Mouse (Mus musculus): Measurements from ENCODE around the gene Nfu1.

DNA sequence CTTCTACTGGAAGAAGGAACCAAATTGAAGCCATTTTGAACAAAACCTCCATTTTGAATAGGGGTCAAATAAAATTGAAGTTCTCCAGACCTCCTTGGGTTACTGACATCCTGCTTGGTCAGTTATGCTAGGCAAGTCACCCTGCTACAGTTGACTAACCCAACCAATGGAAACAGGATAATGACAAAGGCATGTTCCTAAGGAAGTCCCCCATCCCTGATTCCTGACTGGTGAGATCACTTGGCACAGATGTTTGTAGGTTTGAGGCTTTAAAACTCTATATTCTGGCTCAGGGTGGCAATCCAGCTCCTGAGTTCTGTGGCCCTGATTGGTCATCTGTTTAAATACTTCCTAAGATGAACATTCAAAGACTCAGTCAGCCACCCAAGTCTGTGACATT lies 3.5 kb upstream of the Nfu1 start:
- TF ChIP-seq CTCF (conservative IDR thresholded peaks at IDR 0.05; ENCODE audit: insufficient read depth, insufficient read length, low read depth, low read length) (no peak), POLR2A (IDR thresholded peaks at IDR 0.05; ENCODE audit: low read depth, low read length) (no peak)

All from kidney, adult 2 months (tissue).